ENCODE assay signal across 16 mouse cellular contexts in the genomic region with DNA sequence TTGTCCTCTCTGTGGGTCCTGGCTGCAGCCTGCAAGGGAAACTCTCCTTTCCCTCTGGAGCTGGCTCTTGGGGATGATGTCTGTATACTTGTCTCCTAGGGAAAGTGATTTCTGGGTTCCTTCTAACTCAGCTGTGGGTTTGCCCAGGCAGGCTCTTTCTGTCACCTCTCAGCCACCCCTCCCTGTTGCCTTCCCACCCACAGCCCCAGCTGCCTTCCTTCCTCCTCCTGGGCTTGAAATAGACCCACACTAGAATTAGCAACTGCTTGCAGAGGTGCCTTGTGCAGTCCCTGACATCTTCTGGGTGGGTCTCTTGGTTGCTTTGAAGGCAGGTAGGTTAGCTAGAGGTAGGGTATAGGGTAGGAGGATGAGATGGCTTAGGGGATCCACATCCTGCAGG.
A peak's percentile ranks its signal among the peaks of the same experiment; 100 is the strongest.
DNase-seq lines count a peak whose midpoint lies in the region; ATAC-seq and TF ChIP-seq lines count a peak whose summit lies in the region.
"Had no signal": no experiment of that assay in that cellular context is flagged by ENCODE, and none has a peak within 500 bp of the region (broad histone marks: within the 10 kb centered on the region; RNA-seq: fewer than 3 reads in every experiment).

No protein-coding gene starts in this region.

- no peak overlapping the region for H3K4me3 ChIP-seq in lung, postnatal 0 days (ENCODE audit: low read depth, low read length)
- no peak overlapping the region for H3K4me3 ChIP-seq in midbrain, embryonic 13.5 days (replicated peaks)
- H3K4me3 ChIP-seq: erythroblast, embryonic 14.5 days; limb, embryonic 10.5 days; midbrain, embryonic 12.5 days had no signal

- no peak overlapping the region for H3K4me2 ChIP-seq in lung, postnatal 0 days (replicated peaks; ENCODE audit: low read depth, low read length)
- no peak overlapping the region for H3K4me2 ChIP-seq in midbrain, embryonic 13.5 days (replicated peaks)
- H3K4me2 ChIP-seq: midbrain, embryonic 12.5 days had no signal

- H3K27me3 ChIP-seq in lung, postnatal 0 days (replicated peaks; ENCODE audit: insufficient read depth, low read length): no peaks in the 10 kb centered on the region
- no peaks in the 10 kb centered on the region for H3K27me3 ChIP-seq in midbrain, embryonic 13.5 days
- H3K27me3 ChIP-seq: midbrain, embryonic 12.5 days had no signal

- no peak for TF ChIP-seq EP300 in lung, postnatal 0 days (IDR thresholded peaks at IDR 0.05)

- H3K9ac ChIP-seq in lung, postnatal 0 days (replicated peaks; ENCODE audit: low read depth): no peak overlapping the region
- no peak overlapping the region for H3K9ac ChIP-seq in midbrain, embryonic 13.5 days (replicated peaks)
- H3K9ac ChIP-seq: forebrain, postnatal 0 days; liver, embryonic 14.5 days; midbrain, embryonic 12.5 days had no signal

- TF ChIP-seq CTCF in lung, postnatal 0 days (IDR thresholded peaks at IDR 0.05): no peak

- H3K9me3 ChIP-seq in lung, postnatal 0 days (ENCODE audit: low read length): 0 out of 2 replicates have a peak, but pooled peaks cover 3% of the 10 kb centered on the region
- H3K9me3 ChIP-seq in midbrain, embryonic 13.5 days: peaks cover 15% of the 10 kb centered on the region
- H3K9me3 ChIP-seq: limb, embryonic 10.5 days had no signal

- peak; percentile 43 to 54 for DNase-seq in frontal cortex, postnatal 25 days (ENCODE audit: low spot score in 2 of 2)
- DNase-seq in left cerebral cortex, adult 8-10 months (ENCODE audit: low spot score in 2 of 2): peak; percentile 39 to 83
- peak; percentile 52 for DNase-seq in right cerebral cortex, postnatal 14 days
- no peak for DNase-seq in lung, postnatal 0 days (ENCODE audit: low spot score)
- DNase-seq: cerebellum, adult 2 months; forebrain, postnatal 0 days; heart, adult 18-20 months; heart, postnatal 10 days had no signal

- ATAC-seq in frontal cortex, adult (ENCODE audit: low TSS enrichment): peak; percentile 87
- no peak for ATAC-seq in megakaryocyte, adult 5-6 weeks (ENCODE audit: poor library complexity, severe bottlenecking)
- ATAC-seq in lung, postnatal 0 days: no peak
- ATAC-seq in midbrain, embryonic 13.5 days: no peak
- ATAC-seq: activated CD4-positive, CD25-positive, alpha-beta regulatory T cell, adult 4 months; forebrain, postnatal 0 days had no signal

- no peaks in the 10 kb centered on the region for H3K36me3 ChIP-seq in lung, postnatal 0 days (ENCODE audit: insufficient read depth, low read length)
- H3K36me3 ChIP-seq in midbrain, embryonic 13.5 days: peaks cover 40% of the 10 kb centered on the region
- H3K36me3 ChIP-seq: limb, embryonic 10.5 days had no signal

- H3K4me1 ChIP-seq in lung, postnatal 0 days (ENCODE audit: insufficient read depth, low read depth, low read length): no peaks in the 10 kb centered on the region
- peaks cover 17% of the 10 kb centered on the region for H3K4me1 ChIP-seq in midbrain, embryonic 13.5 days (replicated peaks)

- H3K27ac ChIP-seq in lung, postnatal 0 days (ENCODE audit: low read length): no peak overlapping the region
- H3K27ac ChIP-seq in midbrain, embryonic 13.5 days: no peak overlapping the region
- H3K27ac ChIP-seq: limb, embryonic 10.5 days; liver, embryonic 14.5 days; midbrain, embryonic 12.5 days had no signal
